Mouse (Mus musculus): ENCODE measurements around the gene Gm11487.
"Not testable (repeated sequence)": the region's sequence is repeated elsewhere in the genome, so short reads cannot be mapped to it uniquely, and the experiment has no call there.

Gene Gm11487

DNA sequence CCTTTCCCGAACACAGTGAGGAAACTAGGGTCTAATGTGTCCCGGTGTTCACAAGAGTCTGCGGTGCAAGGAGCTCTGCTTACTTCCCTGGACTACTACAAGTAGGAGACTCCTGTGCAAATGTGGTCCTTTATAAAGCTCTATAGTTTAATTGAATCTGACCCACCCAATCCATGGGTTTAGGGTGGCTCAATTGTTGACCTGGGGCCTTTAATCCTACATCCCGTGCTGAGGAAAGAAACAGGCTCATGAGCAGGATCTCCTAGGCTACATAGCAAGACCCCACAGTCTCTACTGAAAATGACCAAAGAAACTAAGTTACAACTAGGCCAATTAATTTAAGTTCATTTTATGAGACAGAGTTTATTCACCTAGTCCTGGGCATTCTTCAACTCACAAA, at the start of gene Gm11487:
TSS of gene Gm11487 (minus strand) at position 101 of the 400 bp plus-strand sequence.
- DNase-seq (ENCODE audit: low read depth) = not testable (repeated sequence)

DNA sequence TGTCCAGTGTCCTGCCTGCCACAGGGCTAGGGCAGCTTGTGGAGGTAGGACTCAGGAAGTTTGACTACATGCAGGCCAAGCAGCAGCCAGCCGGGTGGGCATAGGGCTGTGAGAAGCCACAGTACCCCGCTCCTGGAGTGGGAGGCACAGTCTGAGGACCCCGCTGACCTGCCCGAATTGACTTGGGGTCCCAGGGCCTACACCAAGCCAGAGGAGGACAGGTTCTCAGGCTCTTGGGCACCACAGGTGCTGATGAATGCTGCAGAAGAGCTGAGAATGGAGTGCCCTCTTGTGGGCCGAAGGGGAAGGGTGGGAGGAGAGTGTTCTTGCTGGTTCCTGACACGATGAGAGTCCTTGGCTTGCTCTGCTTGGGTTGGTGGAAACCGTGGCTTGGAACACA, 39.8 kb upstream of the Gm11487 start:
- DNase-seq (ENCODE audit: low read depth) = no peak

DNA sequence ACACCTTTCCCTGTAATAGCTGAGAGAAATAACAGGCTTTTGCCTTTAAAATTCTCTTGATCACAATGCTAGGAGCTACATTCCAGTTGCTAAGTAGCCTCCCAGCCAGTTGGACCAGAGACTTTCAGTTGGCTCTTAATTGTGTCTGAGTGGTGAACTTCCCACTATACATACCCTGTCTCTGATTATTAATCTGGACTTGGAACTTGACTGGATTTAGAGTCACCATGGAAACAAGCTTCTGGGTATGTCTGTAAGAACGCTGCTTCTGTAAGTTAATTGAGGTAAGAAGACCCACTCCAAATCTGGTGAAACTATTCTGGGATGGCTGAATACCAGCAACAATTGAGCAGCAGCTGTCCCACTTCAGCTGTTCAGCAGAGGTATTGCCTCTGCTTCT, 37.7 kb upstream of the Gm11487 start:
- DNase-seq (ENCODE audit: low read depth) = no peak

DNA sequence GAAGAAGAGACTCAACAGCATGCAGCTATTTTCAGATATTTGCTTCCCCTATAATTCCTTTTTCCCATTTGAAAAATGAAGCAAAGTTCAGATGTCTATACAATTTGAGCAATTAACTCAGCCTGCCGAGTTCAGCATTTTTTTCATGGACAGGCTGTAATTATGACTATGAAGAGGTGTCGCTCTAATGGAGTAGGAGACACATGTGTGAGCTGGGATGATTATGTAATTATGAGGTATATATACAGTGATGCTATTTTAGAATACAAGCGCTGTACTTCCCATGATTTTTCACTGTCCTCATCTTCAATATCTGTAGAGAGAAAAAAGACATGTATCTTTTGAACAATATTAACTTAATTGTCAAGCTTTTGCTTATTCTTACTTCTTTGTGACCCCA, 21.0 kb upstream of the Gm11487 start:
- no peak for DNase-seq (ENCODE audit: low read depth)

DNA sequence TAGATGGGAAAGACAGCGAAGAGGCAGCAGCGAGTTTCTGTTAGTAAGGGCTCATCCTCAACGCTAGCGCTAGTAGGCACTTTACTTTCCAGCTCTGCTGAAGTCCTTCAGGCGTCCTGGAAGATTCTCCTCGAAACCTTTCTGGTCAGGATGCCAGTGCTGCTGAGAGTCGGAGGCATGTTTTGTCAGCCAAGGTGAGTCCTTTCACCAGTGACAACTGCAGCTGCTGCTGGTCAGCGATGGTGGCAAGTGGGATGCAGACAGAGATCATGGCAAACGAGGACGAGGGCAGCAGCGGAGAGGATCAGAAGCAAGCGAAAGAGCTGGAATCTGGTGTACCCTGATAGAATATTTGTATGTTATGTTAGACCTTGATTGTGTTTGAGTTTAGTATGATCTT, 18.2 kb upstream of the Gm11487 start:
- no peak for DNase-seq (ENCODE audit: low read depth)

DNA sequence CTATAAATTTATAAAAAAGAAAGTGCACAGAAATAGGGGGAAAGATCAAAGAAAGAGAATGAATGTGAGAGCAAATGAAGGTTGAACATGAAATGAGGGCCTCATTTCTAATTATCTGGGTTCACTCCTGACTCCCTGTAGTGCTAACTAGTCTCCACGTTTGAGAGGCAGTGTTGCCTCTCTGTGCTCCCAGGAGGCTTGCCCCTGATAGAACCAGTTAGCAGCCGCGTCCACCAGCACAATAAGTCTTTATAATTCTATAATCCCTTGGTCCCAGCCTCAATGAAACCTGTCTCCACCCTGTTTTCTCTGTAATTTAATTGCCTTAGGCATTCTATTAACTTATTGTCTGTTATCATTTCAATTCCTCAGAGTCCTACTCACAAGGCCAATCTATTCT, 38.3 kb downstream of the Gm11487 start:
- DNase-seq (ENCODE audit: low read depth) = no peak
